Mouse (Mus musculus) C2C12 (cell line): ENCODE measurements around the gene Inhba. TPM values are rescaled to one million over a fixed set of nuclear protein-coding genes. Genes with fewer than 3 reads are reported as not detected.

Experiments used
- H3K27me3 ChIP-seq: one replicate; pipeline ENCODE4 v1.6.1; 2011; ENCODE audit not compliant: control insufficient read depth, insufficient read depth, insufficient read length
- H3K36me3 ChIP-seq: one replicate; pipeline ENCODE4 v1.6.1; 2011; ENCODE audit not compliant: control insufficient read depth, insufficient read depth
- H3K4me3 ChIP-seq: one replicate; pipeline ENCODE4 v1.5.1; 2011; ENCODE audit warnings: mild to moderate bottlenecking, control low read depth; ENCODE audit not compliant: poor library complexity, insufficient read depth, severe bottlenecking
- H3K79me2 ChIP-seq: one replicate; pipeline ENCODE4 v1.6.1; 2011; ENCODE audit not compliant: control insufficient read depth, insufficient read depth
- H3K79me3 ChIP-seq: one replicate; pipeline ENCODE4 v1.6.1; 2011; ENCODE audit warnings: low read depth, control low read depth
- H3ac ChIP-seq: one replicate; pipeline ENCODE3; 2011; ENCODE audit warnings: low read depth; ENCODE audit not compliant: control insufficient read depth, insufficient read length
- CEBPB ChIP-seq: IDR thresholded peaks from one replicate; pipeline ENCODE4 v1.6.1; 2011; ENCODE audit warnings: low read depth, mild to moderate bottlenecking, control low read depth, moderate library complexity
- CTCF ChIP-seq: IDR thresholded peaks from one replicate; pipeline ENCODE4 v1.5.1; 2011; ENCODE audit not compliant: control insufficient read depth, insufficient read depth, insufficient read length
- FOSL1 ChIP-seq: IDR thresholded peaks from one replicate; pipeline ENCODE4 v1.8.0; 2011; ENCODE audit warnings: mild to moderate bottlenecking, low read length; ENCODE audit not compliant: poor library complexity, insufficient read depth, severe bottlenecking
- MAX ChIP-seq: IDR thresholded peaks from one replicate; pipeline ENCODE4 v1.6.1; 2011; ENCODE audit warnings: mild to moderate bottlenecking, control low read depth
- MYOD1 ChIP-seq: IDR thresholded peaks from one replicate; pipeline ENCODE4 v1.6.1; 2011; ENCODE audit warnings: low read depth; ENCODE audit not compliant: control insufficient read depth, insufficient read length
- MYOG ChIP-seq: IDR thresholded peaks from one replicate; pipeline ENCODE4 v1.6.1; 2011; ENCODE audit not compliant: control insufficient read depth, insufficient read length; ENCODE audit errors: extremely low read depth
- USF1 ChIP-seq: IDR thresholded peaks from one replicate; pipeline ENCODE4 v1.6.1; 2011; ENCODE audit warnings: low read depth, mild to moderate bottlenecking, control low read depth, moderate library complexity
- polyA plus RNA-seq: library from polyadenylated mRNA; unstranded; fragments of >200 nt; fragmentation: generic; extraction: Trizol; gene quantifications from one replicate; pipeline ENCODE4 v1.2.1, GENCODE M21; 2012; ENCODE audit warnings: missing spikeins

Inhba gene
- polyA plus RNA-seq, 1 experiment: 19.9 TPM

DNA sequence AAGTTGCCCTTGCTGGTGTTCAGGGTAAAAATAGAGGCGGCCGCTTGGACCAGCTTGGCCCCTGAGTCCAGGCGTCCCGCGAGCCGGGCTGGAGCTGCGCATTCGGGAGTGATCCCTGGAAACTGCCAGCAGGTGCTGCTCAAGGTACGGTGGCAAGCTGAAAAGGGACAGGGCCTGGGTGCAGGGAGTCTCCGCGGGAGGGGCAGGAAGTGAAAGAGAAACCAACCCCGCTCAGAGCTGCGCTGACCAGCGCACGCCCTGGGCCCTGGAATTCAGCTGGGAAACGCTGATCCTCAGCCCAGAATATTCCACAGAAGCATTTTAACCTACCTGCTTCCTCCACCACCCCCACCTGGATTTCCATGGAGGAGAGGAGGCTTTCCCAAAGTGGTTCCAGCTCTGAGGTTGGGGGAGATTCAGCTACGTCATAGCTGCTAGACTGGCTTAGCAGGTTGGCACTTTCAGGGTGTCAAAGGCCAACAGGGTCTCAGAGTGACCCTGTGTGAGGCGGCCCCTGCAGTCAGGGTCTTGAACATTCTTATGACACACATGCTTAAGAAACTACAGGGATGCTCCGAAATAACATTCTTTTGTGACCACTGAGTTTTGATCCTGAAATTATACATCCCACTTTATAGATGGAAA, 714 bp downstream of the Inhba start:
- peak overlapping the region; percentile 35 for H3K4me3 ChIP-seq
- TF ChIP-seq FOSL1: no peak
- peak; percentile 90 for TF ChIP-seq CTCF
- no peak for TF ChIP-seq CEBPB
- no peak for TF ChIP-seq USF1
- peak; percentile 36 for TF ChIP-seq MAX
- no peak for TF ChIP-seq MYOD1
- no peak for TF ChIP-seq MYOG
- no peaks in the 10 kb centered on the region for H3K36me3 ChIP-seq
- no peaks in the 10 kb centered on the region for H3K27me3 ChIP-seq
- H3K79me2 ChIP-seq: peaks cover 32% of the 10 kb centered on the region
- peak overlapping the region; percentile 78 for H3ac ChIP-seq
- peaks cover 25% of the 10 kb centered on the region for H3K79me3 ChIP-seq

DNA sequence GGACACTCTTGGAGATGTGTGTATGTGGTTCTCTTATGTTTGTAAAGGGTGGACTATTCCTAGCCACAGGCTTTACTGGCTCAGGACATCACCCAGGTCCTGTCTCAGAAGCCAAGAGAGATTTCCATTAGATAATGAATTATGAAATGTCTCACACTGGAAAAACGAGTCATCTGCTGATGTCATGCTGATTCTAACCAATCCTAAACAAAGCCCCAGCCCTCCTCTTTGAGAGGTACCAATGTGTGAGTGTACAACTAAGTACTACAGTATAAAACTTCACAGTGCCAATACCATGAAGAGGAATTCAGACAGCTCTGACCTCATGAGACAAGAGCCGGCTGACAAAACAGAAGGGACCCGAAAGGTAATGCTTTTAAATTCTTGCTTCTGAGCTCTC, 2.5 kb downstream of the Inhba start:
- TF ChIP-seq MYOD1 (no peak), CEBPB (no peak), CTCF (no peak), FOSL1 (no peak), MYOG (no peak), USF1 (no peak), MAX (no peak)
- Histone ChIP-seq H3ac (no peak overlapping the region), H3K36me3 (peaks cover 6% of the 10 kb centered on the region), H3K27me3 (no peaks in the 10 kb centered on the region), H3K79me3 (peaks cover 41% of the 10 kb centered on the region), H3K4me3 (peak overlapping the region; percentile 78), H3K79me2 (peaks cover 50% of the 10 kb centered on the region)

DNA sequence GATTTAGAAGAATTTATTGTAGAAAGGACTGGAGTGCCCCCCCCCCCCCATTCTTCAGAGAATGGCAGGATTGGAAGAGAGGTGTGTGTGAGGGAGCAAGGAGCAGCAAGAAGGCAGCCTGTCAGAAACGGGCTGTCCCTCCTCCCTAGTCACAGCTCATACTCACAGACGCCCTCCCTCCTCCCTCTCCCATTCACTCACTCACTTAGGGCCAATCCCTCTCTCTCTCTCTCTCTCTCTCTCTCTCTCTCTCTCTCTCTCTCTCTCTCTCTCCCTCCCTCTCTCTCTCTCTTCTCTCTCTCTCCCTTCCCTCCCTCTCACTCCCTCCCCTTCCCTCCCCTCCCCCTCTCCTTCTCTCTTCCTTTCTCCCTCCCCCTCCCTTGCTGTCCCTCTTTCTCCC, 4.9 kb downstream of the Inhba start:
- TF ChIP-seq MAX (no peak), CTCF (no peak), MYOD1 (no peak), CEBPB (no peak), FOSL1 (no peak), MYOG (no peak), USF1 (no peak)
- no peaks in the 10 kb centered on the region for H3K27me3 ChIP-seq

DNA sequence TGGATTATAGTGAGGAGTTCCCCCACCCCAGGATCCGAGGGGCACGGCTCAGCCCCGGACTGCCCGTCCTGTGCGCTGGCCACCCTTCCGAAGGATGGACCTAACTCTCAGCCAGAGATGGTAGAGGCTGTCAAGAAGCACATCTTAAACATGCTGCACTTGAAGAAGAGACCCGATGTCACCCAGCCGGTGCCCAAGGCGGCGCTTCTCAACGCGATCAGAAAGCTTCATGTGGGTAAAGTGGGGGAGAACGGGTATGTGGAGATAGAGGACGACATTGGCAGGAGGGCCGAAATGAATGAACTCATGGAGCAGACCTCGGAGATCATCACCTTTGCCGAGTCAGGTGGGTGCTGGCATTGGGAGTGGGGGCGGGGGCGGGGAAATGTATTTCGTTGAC, 5.7 kb downstream of the Inhba start:
- Histone ChIP-seq H3ac (peak overlapping the region; percentile 66), H3K4me3 (peak overlapping the region; percentile 78), H3K36me3 (peaks cover 19% of the 10 kb centered on the region), H3K27me3 (no peaks in the 10 kb centered on the region), H3K79me3 (peaks cover 73% of the 10 kb centered on the region), H3K79me2 (peaks cover 82% of the 10 kb centered on the region)
- no peak for TF ChIP-seq MAX

More for the DNA sequence above, 4.9 kb downstream of the Inhba start:
- H3K79me3 ChIP-seq: peaks cover 64% of the 10 kb centered on the region
- no peak overlapping the region for H3ac ChIP-seq
- H3K79me2 ChIP-seq: peaks cover 74% of the 10 kb centered on the region
- H3K4me3 ChIP-seq: peak overlapping the region; percentile 78
- peaks cover 11% of the 10 kb centered on the region for H3K36me3 ChIP-seq

DNA sequence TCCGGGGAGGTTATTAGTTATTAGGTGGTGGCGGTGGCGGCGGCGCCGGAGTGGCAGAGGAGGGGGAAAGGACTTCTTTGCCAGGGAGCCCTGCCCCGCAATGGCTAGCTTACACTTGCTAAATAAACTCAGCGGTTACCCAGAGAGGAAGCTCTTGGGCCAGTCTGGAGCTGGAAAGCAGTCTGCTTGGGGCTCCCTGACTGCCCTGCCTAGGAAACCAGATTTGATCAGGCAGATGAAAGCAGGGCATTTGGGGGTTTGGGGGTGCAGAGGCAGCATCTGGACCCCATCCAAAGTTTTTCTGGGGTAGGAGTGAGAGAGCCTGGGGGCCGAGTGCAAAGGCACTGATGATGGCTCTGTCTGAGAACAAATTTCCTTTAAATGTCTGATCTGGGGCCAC, 6.1 kb downstream of the Inhba start:
- H3ac ChIP-seq: peak overlapping the region; percentile 66
- peaks cover 86% of the 10 kb centered on the region for H3K79me2 ChIP-seq
- H3K27me3 ChIP-seq: no peaks in the 10 kb centered on the region
- H3K36me3 ChIP-seq: peaks cover 22% of the 10 kb centered on the region
- peaks cover 77% of the 10 kb centered on the region for H3K79me3 ChIP-seq
- TF ChIP-seq USF1 (no peak), MAX (no peak), FOSL1 (no peak), CTCF (no peak), CEBPB (no peak), MYOG (no peak), MYOD1 (no peak)
- peak overlapping the region; percentile 78 for H3K4me3 ChIP-seq

DNA sequence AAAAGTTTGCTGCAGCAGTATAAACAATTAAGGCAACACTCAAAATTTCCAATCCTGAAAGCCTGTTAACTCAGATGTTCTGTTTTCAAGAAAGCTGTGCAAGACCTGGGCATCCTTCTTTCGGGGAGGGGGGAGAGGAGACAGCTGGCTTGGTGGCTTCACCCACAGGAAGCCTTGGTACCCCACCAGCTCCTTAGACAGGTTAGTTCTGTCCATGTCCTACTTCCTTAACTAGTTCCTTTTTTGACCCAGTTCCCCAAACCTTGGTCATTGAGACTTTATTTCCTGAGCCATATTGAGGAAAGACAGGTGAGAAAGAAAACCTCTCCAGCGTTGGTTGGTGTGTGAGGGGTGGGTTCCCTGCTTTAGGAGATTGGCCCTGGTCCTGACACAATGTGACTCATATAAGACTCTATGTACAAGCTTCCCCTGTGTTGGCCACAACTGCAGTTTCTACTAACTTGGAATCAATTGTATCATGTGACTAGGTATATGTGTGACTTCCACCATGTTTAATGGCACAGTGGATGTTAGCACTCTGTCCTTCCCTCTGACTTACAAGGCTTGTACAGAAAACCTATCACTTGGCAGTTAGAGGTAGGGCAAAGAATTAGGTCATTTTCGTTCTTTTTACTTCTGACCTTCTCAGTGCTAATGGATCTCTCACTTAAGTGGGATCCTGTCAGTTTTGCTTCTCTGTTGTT, 7.3 kb downstream of the Inhba start:
- H3ac ChIP-seq: peak overlapping the region; percentile 36
- H3K4me3 ChIP-seq: peak overlapping the region; percentile 78
- TF ChIP-seq USF1: peak; percentile 73
- TF ChIP-seq MYOD1: no peak
- no peak for TF ChIP-seq MAX
- TF ChIP-seq FOSL1: no peak
- TF ChIP-seq CEBPB: no peak
- no peak for TF ChIP-seq MYOG
- TF ChIP-seq CTCF: no peak
- peaks cover 98% of the 10 kb centered on the region for H3K79me2 ChIP-seq
- H3K36me3 ChIP-seq: peaks cover 28% of the 10 kb centered on the region
- H3K27me3 ChIP-seq: no peaks in the 10 kb centered on the region
- peaks cover 84% of the 10 kb centered on the region for H3K79me3 ChIP-seq
